Mouse (Mus musculus) lung, postnatal 0 days (tissue): Measurements from ENCODE around the gene Nob1. TPM values are rescaled to one million over a fixed set of nuclear protein-coding genes. Genes with fewer than 3 reads are reported as not detected.
A peak's percentile ranks its signal among the peaks of the same experiment; 100 is the strongest.

Source experiments
- ATAC-seq: fragments of 200-750 bp; cut with Nextera tagmentation; 2 replicates; pipeline ENCODE4 v1.8.0; 2017; ENCODE audit warnings: moderate library complexity
- DNase-seq: peaks from one replicate; pipeline ENCODE4 v3.0.0-alpha.2; 2016; ENCODE audit warnings: low spot score
- H3K27ac ChIP-seq: fragments of 300-500 bp; sonication (generic); 2 replicates; pipeline ENCODE4 v1.5.1; 2014; ENCODE audit warnings: antibody characterized with exemption, mild to moderate bottlenecking, low read length, mixed read lengths
- H3K27me3 ChIP-seq: fragments of 300-500 bp; sonication (generic); replicated peaks from 2 replicates; pipeline ENCODE4 v1.6.1; 2014; ENCODE audit warnings: low read length, mixed read lengths; ENCODE audit not compliant: insufficient read depth
- H3K36me3 ChIP-seq: fragments of 300-500 bp; sonication (generic); 2 replicates; pipeline ENCODE4 v1.6.1; 2014; ENCODE audit warnings: low read length, mixed read lengths; ENCODE audit not compliant: insufficient read depth
- H3K4me1 ChIP-seq: fragments of 300-500 bp; sonication (generic); 2 replicates; pipeline ENCODE4 v1.6.1; 2014; ENCODE audit warnings: antibody characterized with exemption, low read depth, low read length, mixed read lengths; ENCODE audit not compliant: insufficient read depth
- H3K4me2 ChIP-seq: fragments of 300-500 bp; sonication (generic); replicated peaks from 2 replicates; pipeline ENCODE4 v1.6.1; 2014; ENCODE audit warnings: low read depth, mild to moderate bottlenecking, low read length, moderate library complexity, mixed read lengths
- H3K4me3 ChIP-seq: fragments of 300-500 bp; sonication (generic); 2 replicates; pipeline ENCODE4 v1.5.1; 2014; ENCODE audit warnings: low read depth, low read length
- H3K9ac ChIP-seq: fragments of 300-500 bp; sonication (generic); replicated peaks from 2 replicates; pipeline ENCODE4 v1.6.1; 2014; ENCODE audit warnings: low read depth, mild to moderate bottlenecking
- H3K9me3 ChIP-seq: fragments of 300-500 bp; sonication (generic); 2 replicates; pipeline ENCODE4 v1.6.1; 2016; ENCODE audit warnings: low read length, mixed read lengths
- CTCF ChIP-seq: IDR thresholded peaks from 2 replicates; pipeline ENCODE4 v1.5.1; 2016; ENCODE audit warnings: antibody characterized with exemption, mild to moderate bottlenecking
- EP300 ChIP-seq: IDR thresholded peaks from 2 replicates; pipeline ENCODE4 v1.6.1; 2016; ENCODE audit warnings: antibody characterized with exemption, mild to moderate bottlenecking, control low read depth
- WGBS: fragments of 180-500 bp; shearing (Covaris S2); extraction: QIAGEN DNeasy Blood & Tissue Kit; methylation state at CpG from one replicate; pipeline ENCODE4 v1.1.7; 2014; 5-methylcytosine and 5-hydroxymethylcytosine counted together
- polyA plus RNA-seq: library from polyadenylated mRNA; unstranded; fragments of >200 nt; fragmentation: Nextera tagmentation; extraction: Ambion mirVana; gene quantifications from 2 replicates; pipeline ENCODE4 v1.2.1, GENCODE M21; 2015

Gene Nob1
- polyA plus RNA-seq, 1 experiment from 2014 or later = 26.4 TPM

DNA sequence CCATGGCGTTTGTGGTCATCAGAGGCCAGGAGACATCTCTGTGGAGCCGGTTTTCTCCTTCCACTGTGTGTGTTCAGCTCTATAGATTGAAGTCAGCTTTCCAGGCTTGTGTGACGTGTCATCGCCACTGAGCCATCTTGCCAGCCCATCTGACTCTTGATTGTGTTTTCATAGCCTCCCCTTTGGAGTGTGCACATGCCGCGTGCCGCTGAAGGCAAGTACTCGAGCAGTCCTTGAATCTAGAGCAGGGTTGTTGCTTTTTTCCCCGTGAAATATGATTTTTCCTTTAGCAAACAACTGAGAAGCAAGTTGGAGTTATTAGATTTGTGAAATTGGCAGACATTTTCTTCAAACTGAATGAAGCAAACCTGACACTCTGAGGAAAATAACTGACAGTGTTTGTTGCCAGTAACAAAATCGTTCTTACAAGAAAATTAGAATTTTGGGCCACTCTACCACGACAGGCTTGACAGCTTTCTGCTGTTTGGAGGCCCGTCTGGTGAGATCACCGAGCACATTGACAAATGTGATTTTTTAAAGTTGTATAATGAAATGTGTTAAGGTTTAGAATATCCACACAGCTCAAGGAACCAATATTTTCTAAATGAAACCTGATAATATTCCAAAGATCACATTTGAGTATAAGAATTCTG, 26.7 kb upstream of the Nob1 start:
- Histone ChIP-seq H3K4me2 (no peak overlapping the region), H3K9ac (no peak overlapping the region), H3K9me3 (no peaks in the 10 kb centered on the region), H3K36me3 (0 out of 2 replicates have a peak, but pooled peaks cover 4% of the 10 kb centered on the region), H3K4me1 (no peaks in the 10 kb centered on the region), H3K4me3 (no peak overlapping the region), H3K27ac (no peak overlapping the region), H3K27me3 (no peaks in the 10 kb centered on the region)
- 66% methylated on average over 13 of the region's 13 CpGs for WGBS
- peak; percentile 50; the same call in 1 of the 2 replicates for ATAC-seq
- DNase-seq = no peak
- TF ChIP-seq EP300 (no peak), CTCF (no peak)

DNA sequence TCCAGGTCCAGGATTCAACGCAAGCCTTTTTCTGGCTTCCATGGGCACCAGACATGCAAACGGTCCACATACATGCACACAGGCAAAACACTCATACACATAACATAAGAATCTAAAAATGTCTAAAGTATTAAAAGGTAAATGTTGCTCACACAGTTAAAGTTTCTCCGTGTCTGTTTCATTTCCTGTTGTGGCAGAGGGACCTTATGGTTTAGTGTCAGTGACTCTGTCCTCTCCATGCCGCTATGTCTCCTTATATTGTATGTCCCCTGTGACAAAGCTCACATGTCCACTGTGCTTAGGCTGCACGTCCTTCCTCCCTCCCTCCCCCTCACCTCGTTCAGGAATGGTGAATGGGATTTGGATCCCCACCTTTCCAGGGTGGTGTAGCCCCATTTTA, 24.8 kb upstream of the Nob1 start:
- DNase-seq = no peak
- no peak for ATAC-seq
- Histone ChIP-seq H3K4me1 (no peaks in the 10 kb centered on the region), H3K4me2 (no peak overlapping the region), H3K27me3 (no peaks in the 10 kb centered on the region), H3K4me3 (no peak overlapping the region), H3K36me3 (0 out of 2 replicates have a peak, but pooled peaks cover 4% of the 10 kb centered on the region), H3K9ac (no peak overlapping the region), H3K9me3 (no peaks in the 10 kb centered on the region), H3K27ac (no peak overlapping the region)
- TF ChIP-seq CTCF (no peak), EP300 (no peak)
- 70% methylated on average over 6 of the region's 6 CpGs for WGBS

DNA sequence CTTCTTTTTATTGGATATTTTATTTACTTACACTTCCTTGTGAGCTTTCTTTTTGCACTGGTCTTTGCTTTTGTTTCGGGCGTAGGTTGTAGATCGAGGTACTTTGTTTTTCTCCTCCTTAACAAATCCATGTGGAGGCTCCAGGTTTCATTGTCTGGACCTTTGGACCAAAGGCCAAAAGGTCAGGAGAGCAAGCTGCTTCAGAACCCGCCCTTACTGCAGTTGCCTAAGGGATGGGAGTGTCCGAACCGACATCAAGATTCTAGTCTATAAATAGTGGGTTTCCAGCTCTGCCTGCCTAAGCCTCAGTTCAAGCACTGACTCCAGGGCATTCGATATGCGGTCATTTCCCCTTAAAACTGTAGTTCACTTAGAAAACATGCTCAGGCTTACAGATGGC, 24.3 kb upstream of the Nob1 start:
- WGBS = 67% methylated on average over 8 of the region's 8 CpGs
- Histone ChIP-seq H3K9ac (no peak overlapping the region), H3K4me3 (no peak overlapping the region), H3K27me3 (no peaks in the 10 kb centered on the region), H3K4me1 (no peaks in the 10 kb centered on the region), H3K4me2 (no peak overlapping the region), H3K9me3 (no peaks in the 10 kb centered on the region), H3K36me3 (0 out of 2 replicates have a peak, but pooled peaks cover 4% of the 10 kb centered on the region), H3K27ac (no peak overlapping the region)
- no peak for DNase-seq
- no peak for TF ChIP-seq EP300
- no peak for TF ChIP-seq CTCF
- no peak for ATAC-seq

DNA sequence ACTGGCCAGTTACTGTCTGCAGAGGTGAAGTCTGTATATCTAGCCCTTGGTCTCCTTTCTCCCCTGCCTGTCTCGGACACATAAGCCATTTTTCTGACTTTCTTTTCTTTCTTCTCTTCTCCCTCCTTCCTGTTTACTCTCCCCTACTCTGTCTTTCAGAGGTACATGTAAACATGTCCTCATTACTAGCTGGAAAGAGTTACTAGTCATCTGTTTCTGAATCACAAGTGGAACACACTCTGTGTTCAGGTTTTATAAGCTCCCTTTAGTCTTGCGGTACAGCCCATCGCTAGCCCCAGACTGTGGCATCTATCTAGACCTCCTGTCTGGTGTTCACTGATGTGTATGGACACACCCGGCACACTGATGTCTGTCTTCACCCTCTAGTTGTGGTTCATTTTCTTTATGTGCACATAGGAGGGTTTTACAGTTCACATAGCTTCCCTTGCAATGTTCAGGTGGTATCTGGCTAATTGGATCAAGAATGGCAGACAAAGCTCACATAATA, 23.6 kb upstream of the Nob1 start:
- H3K4me1 ChIP-seq = no peaks in the 10 kb centered on the region
- DNase-seq = no peak
- no peaks in the 10 kb centered on the region for H3K9me3 ChIP-seq
- WGBS = 77% methylated on average over 4 of the region's 4 CpGs
- no peak overlapping the region for H3K27ac ChIP-seq
- TF ChIP-seq EP300 (no peak), CTCF (no peak)
- no peaks in the 10 kb centered on the region for H3K27me3 ChIP-seq
- no peak overlapping the region for H3K4me3 ChIP-seq
- no peak overlapping the region for H3K9ac ChIP-seq
- 0 out of 2 replicates have a peak, but pooled peaks cover under 1% of the 10 kb centered on the region for H3K36me3 ChIP-seq
- H3K4me2 ChIP-seq = no peak overlapping the region
- no peak for ATAC-seq

DNA sequence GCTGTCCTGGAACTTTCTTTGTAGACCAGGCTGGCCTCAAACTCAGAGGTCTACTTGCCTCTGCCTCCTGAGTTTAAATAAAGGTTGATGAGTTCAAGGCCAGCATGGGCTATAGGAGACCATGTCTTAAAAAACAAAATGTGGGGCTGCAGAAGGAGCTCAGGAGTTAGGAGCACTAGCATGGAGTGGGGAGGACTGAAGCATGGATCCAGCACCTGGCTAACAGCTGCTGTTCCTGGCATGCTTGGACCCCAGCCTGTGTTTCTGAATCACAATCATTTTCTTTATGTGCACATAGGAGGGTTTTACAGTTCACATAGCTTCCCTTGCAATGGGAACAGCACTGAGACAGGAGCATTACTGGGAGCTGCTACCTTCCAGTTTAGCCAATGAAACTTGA, 22.9 kb upstream of the Nob1 start:
- no peaks in the 10 kb centered on the region for H3K27me3 ChIP-seq
- H3K9me3 ChIP-seq = no peaks in the 10 kb centered on the region
- H3K4me1 ChIP-seq = no peaks in the 10 kb centered on the region
- H3K27ac ChIP-seq = no peak overlapping the region
- TF ChIP-seq EP300 (no peak), CTCF (no peak)
- H3K36me3 ChIP-seq = no peaks in the 10 kb centered on the region
- H3K4me3 ChIP-seq = no peak overlapping the region
- ATAC-seq (no peak), DNase-seq (no peak)
- H3K4me2 ChIP-seq = no peak overlapping the region
- no peak overlapping the region for H3K9ac ChIP-seq

DNA sequence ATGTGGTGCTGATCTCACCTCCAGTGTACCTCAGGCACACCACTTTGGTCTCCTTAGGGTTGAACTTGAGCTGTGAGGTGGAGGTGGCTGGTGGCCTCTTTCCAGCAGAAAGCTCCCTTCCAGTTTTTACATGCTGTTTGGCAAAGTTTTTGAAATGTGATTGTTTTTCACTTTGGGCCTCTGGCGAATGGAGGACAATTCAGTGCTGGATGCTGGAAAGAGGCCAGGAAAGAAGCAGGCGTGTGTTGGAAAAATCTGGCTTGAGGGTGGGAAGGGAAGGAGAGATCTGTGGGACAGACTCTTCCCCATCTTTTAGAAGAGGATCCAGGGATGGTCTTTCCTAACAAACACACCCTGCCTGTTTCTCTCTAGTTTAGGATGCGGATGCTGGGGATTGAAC, 19.8 kb upstream of the Nob1 start:
- no peaks in the 10 kb centered on the region for H3K9me3 ChIP-seq
- WGBS = 56% methylated on average over 3 of the region's 3 CpGs
- H3K9ac ChIP-seq = no peak overlapping the region
- no peak overlapping the region for H3K4me3 ChIP-seq
- H3K4me1 ChIP-seq = no peaks in the 10 kb centered on the region
- no peak overlapping the region for H3K27ac ChIP-seq
- no peak for ATAC-seq
- no peak overlapping the region for H3K4me2 ChIP-seq
- H3K27me3 ChIP-seq = no peaks in the 10 kb centered on the region
- H3K36me3 ChIP-seq = no peaks in the 10 kb centered on the region
- peak; percentile 23 for DNase-seq
- TF ChIP-seq EP300 (no peak), CTCF (no peak)
